Mouse (Mus musculus) heart, adult 2 months (tissue): ENCODE data around the gene Sulf2.

Experiments used
- CTCF ChIP-seq: fragments of 200-600 bp; IDR thresholded peaks from 2 replicates; pipeline ENCODE4 v1.8.1; 2022; ENCODE audit warnings: antibody characterized with exemption, mild to moderate bottlenecking, moderate library complexity
- EP300 ChIP-seq: fragments of 200-500 bp; IDR thresholded peaks from 2 replicates; pipeline ENCODE4 v1.6.1; 2011; ENCODE audit warnings: low read depth, low read length, control low read depth; ENCODE audit not compliant: insufficient read depth

DNA sequence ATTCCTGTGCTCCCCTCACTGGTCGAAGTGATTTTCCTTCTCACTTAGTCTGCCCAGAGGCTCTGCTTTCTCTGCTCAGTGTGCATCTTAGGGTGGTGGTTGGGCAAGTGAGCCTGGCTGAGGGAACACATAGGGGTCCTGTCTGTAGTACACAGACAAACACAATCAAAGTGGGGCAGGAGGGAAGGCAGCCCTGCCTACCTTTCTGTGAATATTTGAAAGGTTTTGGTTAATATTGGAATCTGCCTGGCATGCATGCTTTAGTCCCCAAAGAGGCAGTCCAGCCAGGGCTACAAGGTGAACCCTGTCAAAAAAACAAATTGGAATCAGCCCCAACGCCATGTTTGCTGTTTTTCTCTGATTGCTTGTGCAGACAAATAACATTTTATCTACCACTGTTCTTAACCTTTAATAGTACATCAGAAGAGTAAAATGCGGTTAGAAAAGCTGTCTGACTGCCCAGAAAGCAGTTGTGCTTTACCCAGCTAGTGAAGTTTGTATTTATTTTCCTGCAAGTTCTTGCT is 120.4 kb downstream of the Sulf2 start:
- TF ChIP-seq CTCF = no peak
- TF ChIP-seq EP300 = no peak
